Mouse (Mus musculus): ENCODE measurements at regions not wholly inside any gene's neighbourhood (a gene's known extent, or its start where the extent isn't known, plus 50 kb on each side); places are given as distances from the start of the nearest gene placed in this dataset.

GRCm38 (mm10) chr15:36427334-36427733 is 580.2 kb downstream of the Zfp706 start:
- H3K36me3 ChIP-seq: no peaks in the 10 kb centered on the region
- H3K4me2 ChIP-seq: no peak overlapping the region
- ATAC-seq (ENCODE audit: insufficient number of reproducible peaks, low FRiP score, low TSS enrichment, low read depth): no peak
- H3K4me1 ChIP-seq: peaks cover 5% of the 10 kb centered on the region; the same call in 1 of the 2 replicates
- no peak overlapping the region for H3K27ac ChIP-seq
- no peak overlapping the region for H3K4me3 ChIP-seq
- H3K27me3 ChIP-seq: no peaks in the 10 kb centered on the region
- no peaks in the 10 kb centered on the region for H3K9me3 ChIP-seq
- H3K9ac ChIP-seq: no peak overlapping the region
- 48% methylated on average over 4 of the region's 4 CpGs for WGBS

GRCm38 (mm10) chr15:36425902-36426301 is 581.7 kb downstream of the Zfp706 start:
- Histone ChIP-seq H3K4me2 (no peak overlapping the region), H3K27me3 (no peaks in the 10 kb centered on the region), H3K9me3 (no peaks in the 10 kb centered on the region), H3K27ac (no peak overlapping the region), H3K36me3 (no peaks in the 10 kb centered on the region), H3K4me3 (no peak overlapping the region), H3K4me1 (peaks cover 5% of the 10 kb centered on the region; the same call in 1 of the 2 replicates), H3K9ac (no peak overlapping the region)
- WGBS: 82% methylated on average over 8 of the region's 8 CpGs
- no peak for ATAC-seq (ENCODE audit: insufficient number of reproducible peaks, low FRiP score, low TSS enrichment, low read depth)

DNA sequence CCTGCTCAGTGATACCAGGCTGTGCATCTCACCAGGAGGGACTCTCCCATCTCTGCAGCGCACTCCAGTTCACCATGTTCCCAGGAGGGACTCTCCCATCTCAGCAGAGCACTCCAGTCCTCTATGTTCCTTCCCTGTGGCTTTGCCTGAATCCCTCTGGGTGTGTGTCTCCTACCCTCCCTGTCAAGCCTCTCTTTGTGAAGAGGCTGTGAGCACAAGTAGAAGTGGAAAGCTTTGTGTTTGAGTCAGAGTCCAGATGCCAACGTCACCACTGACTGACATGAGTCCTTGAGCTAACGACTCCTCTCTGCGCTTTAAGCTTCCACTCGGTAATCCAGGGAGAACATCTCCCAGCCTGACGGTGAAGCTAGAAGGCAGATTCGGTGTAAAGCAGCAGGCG is 583.5 kb downstream of the Zfp706 start:
- no peak overlapping the region for H3K9ac ChIP-seq
- no peaks in the 10 kb centered on the region for H3K9me3 ChIP-seq
- no peak overlapping the region for H3K27ac ChIP-seq
- ATAC-seq (ENCODE audit: insufficient number of reproducible peaks, low FRiP score, low TSS enrichment, low read depth): no peak
- no peaks in the 10 kb centered on the region for H3K36me3 ChIP-seq
- no peaks in the 10 kb centered on the region for H3K27me3 ChIP-seq
- peaks cover 5% of the 10 kb centered on the region; the same call in 1 of the 2 replicates for H3K4me1 ChIP-seq
- no peak overlapping the region for H3K4me2 ChIP-seq
- H3K4me3 ChIP-seq: no peak overlapping the region
- WGBS: 91% methylated on average over 8 of the region's 8 CpGs

DNA sequence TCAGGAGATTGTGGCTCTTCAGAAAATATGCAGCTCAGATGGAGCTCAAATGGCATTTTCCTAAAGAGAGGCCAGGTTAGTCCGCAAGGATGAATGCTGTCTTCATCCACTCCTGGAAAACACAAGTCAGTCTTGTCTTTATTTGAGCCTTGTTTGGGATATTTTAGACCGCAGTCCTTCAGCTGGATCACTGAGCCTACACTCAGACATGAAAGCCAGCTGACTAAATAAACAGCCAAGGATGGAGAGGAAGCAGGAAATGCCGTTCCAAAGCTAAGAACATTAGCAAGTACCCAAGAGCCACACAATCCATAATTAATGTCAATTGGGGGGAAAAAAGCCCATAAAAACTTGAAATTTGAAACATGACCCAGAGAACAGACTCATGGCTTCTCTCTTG is 584.8 kb downstream of the Zfp706 start:
- H3K27ac ChIP-seq: no peak overlapping the region

GRCm38 (mm10) chr15:36419943-36420480 is 587.6 kb downstream of the Zfp706 start:
- 75% methylated on average over 7 of the region's 7 CpGs for WGBS

More for the DNA sequence above, 584.8 kb downstream of the Zfp706 start:
- Histone ChIP-seq H3K4me3 (no peak overlapping the region), H3K9ac (no peak overlapping the region), H3K4me2 (no peak overlapping the region), H3K4me1 (peaks cover 5% of the 10 kb centered on the region; the same call in 1 of the 2 replicates), H3K36me3 (no peaks in the 10 kb centered on the region), H3K9me3 (no peaks in the 10 kb centered on the region), H3K27me3 (no peaks in the 10 kb centered on the region)
- WGBS: 50% methylated on average over 3 of the region's 3 CpGs
- ATAC-seq (ENCODE audit: insufficient number of reproducible peaks, low FRiP score, low TSS enrichment, low read depth): no peak

GRCm38 (mm10) chr15:36417426-36417825 is 590.1 kb downstream of the Zfp706 start:
- no peak for ATAC-seq (ENCODE audit: insufficient number of reproducible peaks, low FRiP score, low TSS enrichment, low read depth)
- 69% methylated on average over 3 of the region's 3 CpGs for WGBS

More at GRCm38 (mm10) chr15:36419943-36420480, 587.6 kb downstream of the Zfp706 start:
- Histone ChIP-seq H3K36me3 (no peaks in the 10 kb centered on the region), H3K27ac (no peak overlapping the region), H3K4me3 (no peak overlapping the region), H3K4me2 (no peak overlapping the region), H3K9ac (no peak overlapping the region), H3K4me1 (peaks cover 5% of the 10 kb centered on the region; the same call in 1 of the 2 replicates), H3K9me3 (no peaks in the 10 kb centered on the region), H3K27me3 (no peaks in the 10 kb centered on the region)
- ATAC-seq (ENCODE audit: insufficient number of reproducible peaks, low FRiP score, low TSS enrichment, low read depth): no peak

DNA sequence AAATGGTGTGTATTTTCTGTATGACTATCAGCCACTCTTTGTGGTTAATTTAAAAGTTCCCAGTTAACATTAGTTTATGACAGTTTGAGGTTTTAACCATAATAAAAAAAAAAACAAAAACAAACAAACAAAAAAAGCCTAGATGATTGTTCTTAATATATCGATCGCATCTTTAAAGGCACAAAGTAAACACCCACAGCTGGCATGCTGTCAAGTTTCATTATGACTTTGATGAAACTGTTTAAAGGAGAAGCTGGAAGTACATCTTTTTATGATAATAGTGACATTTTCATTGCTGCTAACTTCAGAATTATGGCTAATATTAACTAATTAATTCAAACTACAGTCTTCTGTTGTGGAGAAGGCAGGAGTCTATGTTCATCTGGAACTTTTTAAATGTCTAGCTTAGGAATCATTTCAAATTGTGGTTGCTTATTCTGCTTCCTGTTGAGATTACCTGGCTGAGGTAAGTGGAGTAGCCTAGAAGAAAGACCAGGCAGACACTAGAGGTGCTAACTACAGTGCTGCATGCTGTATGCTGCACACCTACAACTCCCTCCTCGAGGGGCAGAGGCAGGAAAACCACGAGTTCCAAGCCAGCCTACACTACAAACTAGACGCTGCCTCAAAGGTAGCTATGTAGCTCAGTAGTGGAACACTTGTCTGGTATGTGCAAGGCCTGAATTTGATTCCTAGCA is 591.9 kb downstream of the Zfp706 start:
- no peak for ATAC-seq (ENCODE audit: insufficient number of reproducible peaks, low FRiP score, low TSS enrichment, low read depth)
- H3K4me1 ChIP-seq: no peaks in the 10 kb centered on the region
- WGBS: 75% methylated on average over 5 of the region's 5 CpGs
- H3K9ac ChIP-seq: no peak overlapping the region
- no peaks in the 10 kb centered on the region for H3K27me3 ChIP-seq
- H3K4me3 ChIP-seq: no peak overlapping the region
- no peaks in the 10 kb centered on the region for H3K36me3 ChIP-seq
- H3K27ac ChIP-seq: no peak overlapping the region
- no peak overlapping the region for H3K4me2 ChIP-seq
- no peaks in the 10 kb centered on the region for H3K9me3 ChIP-seq

More at GRCm38 (mm10) chr15:36417426-36417825, 590.1 kb downstream of the Zfp706 start:
- Histone ChIP-seq H3K27me3 (no peaks in the 10 kb centered on the region), H3K9ac (no peak overlapping the region), H3K4me1 (no peaks in the 10 kb centered on the region), H3K4me2 (no peak overlapping the region), H3K4me3 (no peak overlapping the region), H3K36me3 (no peaks in the 10 kb centered on the region), H3K9me3 (no peaks in the 10 kb centered on the region), H3K27ac (no peak overlapping the region)

DNA sequence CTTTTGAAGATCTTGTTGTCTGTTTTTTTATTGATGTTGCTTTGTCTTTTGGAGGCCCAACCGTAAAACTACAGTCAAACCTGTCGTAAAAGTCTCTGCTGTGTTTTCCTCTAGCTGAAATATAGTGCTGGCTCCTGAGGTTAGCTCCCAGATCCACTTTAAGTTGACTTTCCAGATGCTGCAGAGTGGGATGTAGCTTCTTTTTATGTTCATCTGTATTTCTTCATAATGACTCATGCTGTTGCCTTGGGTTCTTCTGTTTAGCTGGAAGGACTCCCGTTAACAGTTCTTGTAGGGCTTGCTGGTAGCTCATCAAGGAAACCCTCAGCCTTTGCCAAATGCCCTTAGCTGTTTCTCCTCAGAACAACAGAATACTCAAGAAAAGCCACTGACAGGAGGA is 595.6 kb downstream of the Zfp706 start:
- Histone ChIP-seq H3K27me3 (no peaks in the 10 kb centered on the region), H3K36me3 (no peaks in the 10 kb centered on the region), H3K4me3 (no peak overlapping the region), H3K27ac (no peak overlapping the region), H3K9ac (no peak overlapping the region), H3K4me1 (no peaks in the 10 kb centered on the region), H3K9me3 (no peaks in the 10 kb centered on the region), H3K4me2 (no peak overlapping the region)
- no peak for ATAC-seq (ENCODE audit: insufficient number of reproducible peaks, low FRiP score, low TSS enrichment, low read depth)
- WGBS: 52% methylated on average over 3 of the region's 3 CpGs

- Histone ChIP-seq H3K36me3 (no peaks in the 10 kb centered on the region), H3K4me1 (0 out of 2 replicates have a peak, but pooled peaks cover 2% of the 10 kb centered on the region), H3K4me3 (no peak overlapping the region), H3K9me3 (no peaks in the 10 kb centered on the region), H3K27me3 (no peaks in the 10 kb centered on the region), H3K4me2 (no peak overlapping the region), H3K9ac (no peak overlapping the region), H3K27ac (no peak overlapping the region)
- WGBS: 80% methylated on average over 3 of the region's 3 CpGs
- ATAC-seq (ENCODE audit: insufficient number of reproducible peaks, low FRiP score, low TSS enrichment, low read depth): no peak
Observed at GRCm38 (mm10) chr15:36405446-36405845, 602.1 kb downstream of the Zfp706 start.

GRCm38 (mm10) chr15:36403336-36404119 is 604.0 kb downstream of the Zfp706 start:
- no peaks in the 10 kb centered on the region for H3K9me3 ChIP-seq
- no peak overlapping the region for H3K4me3 ChIP-seq
- H3K4me2 ChIP-seq: no peak overlapping the region
- H3K4me1 ChIP-seq: peaks cover 13% of the 10 kb centered on the region
- H3K9ac ChIP-seq: no peak overlapping the region
- H3K27ac ChIP-seq: no peak overlapping the region
- H3K36me3 ChIP-seq: no peaks in the 10 kb centered on the region
- H3K27me3 ChIP-seq: no peaks in the 10 kb centered on the region
- no peak for ATAC-seq (ENCODE audit: insufficient number of reproducible peaks, low FRiP score, low TSS enrichment, low read depth)
- WGBS: 67% methylated on average over 6 of the region's 6 CpGs

- Histone ChIP-seq H3K36me3 (no peaks in the 10 kb centered on the region), H3K9me3 (no peaks in the 10 kb centered on the region), H3K4me2 (no peak overlapping the region), H3K9ac (no peak overlapping the region), H3K4me1 (peaks cover 13% of the 10 kb centered on the region), H3K4me3 (no peak overlapping the region), H3K27me3 (no peaks in the 10 kb centered on the region), H3K27ac (no peak overlapping the region)
- no peak for ATAC-seq (ENCODE audit: insufficient number of reproducible peaks, low FRiP score, low TSS enrichment, low read depth)
- WGBS: 82% methylated on average over 1 of the region's 1 CpGs
Observed at GRCm38 (mm10) chr15:36402051-36402450, 605.5 kb downstream of the Zfp706 start.

- Histone ChIP-seq H3K4me2 (no peak overlapping the region), H3K9me3 (no peaks in the 10 kb centered on the region), H3K36me3 (no peaks in the 10 kb centered on the region), H3K9ac (no peak overlapping the region), H3K27me3 (no peaks in the 10 kb centered on the region), H3K4me3 (no peak overlapping the region), H3K27ac (no peak overlapping the region), H3K4me1 (peaks cover 13% of the 10 kb centered on the region)
- ATAC-seq (ENCODE audit: insufficient number of reproducible peaks, low FRiP score, low TSS enrichment, low read depth): no peak
- WGBS: 67% methylated on average over 9 of the region's 9 CpGs
Observed at GRCm38 (mm10) chr15:36400311-36400840, 607.2 kb downstream of the Zfp706 start.
